Mouse (Mus musculus): Measurements from ENCODE around the gene Gm17617. TPM values are rescaled to one million over a fixed set of nuclear protein-coding genes. Genes with fewer than 3 reads are reported as not detected.

Gene Gm17617
- polyA plus RNA-seq, 1 experiment from 2014 or later: not detected

DNA sequence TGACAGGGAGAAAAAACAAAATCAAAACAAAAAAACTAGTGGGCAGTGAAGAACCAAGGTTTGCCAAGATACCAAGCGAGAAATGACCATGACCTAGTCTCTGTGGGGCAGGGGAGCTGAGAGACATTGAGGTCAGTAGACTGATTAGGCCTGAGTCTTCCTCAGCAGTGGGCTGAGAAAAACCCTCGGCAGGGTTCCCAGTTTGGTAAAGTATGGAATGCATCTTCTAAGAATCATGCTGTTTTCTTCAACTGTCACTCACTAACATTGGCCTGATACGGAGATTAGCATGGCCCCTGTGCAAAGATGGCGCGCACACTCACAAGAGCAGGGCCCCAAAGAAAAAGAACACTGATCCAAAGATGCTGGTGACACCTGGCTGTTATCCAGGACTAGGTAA lies 20.6 kb upstream of the Gm17617 start:
- Histone ChIP-seq H3K4me1 (ENCODE audit: control insufficient read depth, insufficient read depth, low read length) (0 out of 2 replicates have a peak, but pooled peaks cover 4% of the 10 kb centered on the region), H3K9ac (ENCODE audit: low read depth, low read length) (no peak overlapping the region), H3K4me2 (replicated peaks; ENCODE audit: low read depth, low read length) (peak overlapping the region; percentile 94), H3K4me3 (ENCODE audit: low read length) (peak overlapping the region; percentile 63; the same call in 1 of the 2 replicates), H3K27me3 (ENCODE audit: control insufficient read depth, insufficient read depth, low read length) (no peaks in the 10 kb centered on the region), H3K9me3 (ENCODE audit: control insufficient read depth, low read length) (no peaks in the 10 kb centered on the region), H3K36me3 (ENCODE audit: control insufficient read depth, insufficient read depth, low read length) (peaks cover 3% of the 10 kb centered on the region; the same call in 1 of the 2 replicates), H3K27ac (ENCODE audit: low read depth, low read length) (no peak overlapping the region; the same call in 1 of the 2 replicates)
- no peak for ATAC-seq (ENCODE audit: low FRiP score, low TSS enrichment)
- WGBS: 91% methylated on average over 5 of the region's 5 CpGs

DNA sequence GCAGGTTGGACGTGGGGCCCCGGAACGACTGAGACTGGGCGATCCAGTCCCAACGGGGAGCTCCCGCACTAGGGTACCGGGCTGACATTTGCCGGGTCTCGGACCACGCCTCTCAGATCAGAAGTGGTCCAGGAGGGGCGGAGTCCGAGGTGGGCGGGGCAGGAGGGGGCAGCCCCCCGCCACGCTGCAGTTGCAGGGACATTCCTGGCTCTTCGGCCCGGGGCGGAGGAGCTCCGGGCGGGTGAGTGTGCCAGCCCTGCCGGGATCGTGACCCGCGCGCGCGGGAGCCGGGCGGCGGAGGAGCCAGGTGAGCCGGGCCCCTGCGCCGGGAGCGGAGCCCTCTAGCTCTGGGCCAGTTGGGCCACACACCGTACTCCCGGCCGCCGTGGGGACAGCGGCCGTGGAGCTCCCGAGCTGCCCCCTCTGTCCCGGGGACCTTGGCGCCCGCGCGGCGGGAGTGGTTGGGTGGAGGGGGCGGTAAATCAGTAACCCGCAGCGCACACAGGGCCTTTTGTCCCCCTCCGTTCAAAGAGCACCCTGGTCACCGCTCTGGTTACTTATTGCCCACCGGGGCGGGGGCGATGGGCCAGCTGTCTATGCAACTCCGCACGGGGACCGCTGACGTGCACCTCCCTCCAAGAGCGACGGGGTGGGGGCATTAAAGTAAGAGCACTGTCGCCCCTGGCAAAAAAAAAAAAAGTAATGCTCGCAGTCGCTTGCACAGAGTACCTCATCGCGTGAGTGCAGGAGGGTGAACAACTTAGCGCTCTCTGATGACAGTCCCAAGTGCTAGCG lies 19.5 kb upstream of the Gm17617 start, which contains the start of gene Fgfr4:
Gene Fgfr4 (plus strand): TSS at position 20 of the 795 bp plus-strand sequence.
- no peaks in the 10 kb centered on the region for H3K27me3 ChIP-seq (ENCODE audit: control insufficient read depth, insufficient read depth, low read length)
- no peaks in the 10 kb centered on the region for H3K36me3 ChIP-seq (ENCODE audit: control insufficient read depth, insufficient read depth, low read length)
- peak within 1 kb of the TSS; percentile 94 for H3K4me2 ChIP-seq (replicated peaks; ENCODE audit: low read depth, low read length)
- peak; percentile 86 for ATAC-seq (ENCODE audit: low FRiP score, low TSS enrichment)
- no peaks in the 10 kb centered on the region for H3K9me3 ChIP-seq (ENCODE audit: control insufficient read depth, low read length)
- under 1% methylated on average over 67 of the region's 68 CpGs for WGBS
- H3K4me3 ChIP-seq (ENCODE audit: low read length): peak within 1 kb of the TSS; percentile 63
- 0 out of 2 replicates have a peak, but pooled peaks cover 4% of the 10 kb centered on the region for H3K4me1 ChIP-seq (ENCODE audit: control insufficient read depth, insufficient read depth, low read length)
- peak within 1 kb of the TSS; percentile 88 for H3K27ac ChIP-seq (ENCODE audit: low read depth, low read length)
- H3K9ac ChIP-seq (ENCODE audit: low read depth, low read length): peak within 1 kb of the TSS; percentile 74

GRCm38 (mm10) chr13:55140271-55140670 lies 6.9 kb upstream of the Gm17617 start:
- Histone ChIP-seq H3K9me3 (ENCODE audit: control insufficient read depth, low read length) (no peaks in the 10 kb centered on the region), H3K4me3 (ENCODE audit: low read length) (no peak overlapping the region), H3K4me2 (replicated peaks; ENCODE audit: low read depth, low read length) (no peak overlapping the region), H3K4me1 (ENCODE audit: control insufficient read depth, insufficient read depth, low read length) (no peaks in the 10 kb centered on the region), H3K9ac (ENCODE audit: low read depth, low read length) (no peak overlapping the region), H3K36me3 (ENCODE audit: control insufficient read depth, insufficient read depth, low read length) (no peaks in the 10 kb centered on the region), H3K27ac (ENCODE audit: low read depth, low read length) (no peak overlapping the region), H3K27me3 (ENCODE audit: control insufficient read depth, insufficient read depth, low read length) (no peaks in the 10 kb centered on the region)
- no peak for ATAC-seq (ENCODE audit: low FRiP score, low TSS enrichment)
- 83% methylated on average over 2 of the region's 2 CpGs for WGBS

GRCm38 (mm10) chr13:55135382-55135781 lies 2.0 kb upstream of the Gm17617 start:
- WGBS: 10% methylated on average over 5 of the region's 5 CpGs
- Histone ChIP-seq H3K9ac (ENCODE audit: low read depth, low read length) (no peak overlapping the region), H3K27me3 (ENCODE audit: control insufficient read depth, insufficient read depth, low read length) (no peaks in the 10 kb centered on the region), H3K27ac (ENCODE audit: low read depth, low read length) (no peak overlapping the region), H3K4me1 (ENCODE audit: control insufficient read depth, insufficient read depth, low read length) (no peaks in the 10 kb centered on the region), H3K36me3 (ENCODE audit: control insufficient read depth, insufficient read depth, low read length) (peaks cover 27% of the 10 kb centered on the region), H3K4me3 (ENCODE audit: low read length) (no peak overlapping the region), H3K9me3 (ENCODE audit: control insufficient read depth, low read length) (no peaks in the 10 kb centered on the region), H3K4me2 (replicated peaks; ENCODE audit: low read depth, low read length) (no peak overlapping the region)
- no peak for ATAC-seq (ENCODE audit: low FRiP score, low TSS enrichment)

DNA sequence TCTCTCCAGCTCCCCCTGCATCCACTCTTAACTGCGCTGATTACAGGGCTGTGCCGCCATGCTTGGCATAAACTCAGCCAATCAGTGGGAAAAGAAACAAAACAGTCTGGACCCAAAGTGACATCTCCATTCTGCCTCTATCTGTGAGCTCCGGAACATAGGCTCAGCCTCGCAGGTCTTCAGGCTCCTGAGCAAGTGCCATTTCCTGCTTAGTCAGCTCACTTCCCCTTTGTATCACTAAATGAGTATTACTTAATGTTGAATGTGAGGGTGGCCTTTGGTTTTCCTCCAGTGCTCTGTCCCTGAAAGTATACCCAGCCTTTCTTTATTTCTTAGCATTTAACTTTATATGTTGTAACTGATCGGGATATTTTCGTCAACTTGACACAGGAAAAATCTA lies 8.4 kb downstream of the Gm17617 start:
- Histone ChIP-seq H3K9ac (ENCODE audit: low read depth, low read length) (no peak overlapping the region), H3K27ac (ENCODE audit: low read depth, low read length) (no peak overlapping the region), H3K4me1 (ENCODE audit: control insufficient read depth, insufficient read depth, low read length) (no peaks in the 10 kb centered on the region), H3K4me3 (ENCODE audit: low read length) (no peak overlapping the region), H3K9me3 (ENCODE audit: control insufficient read depth, low read length) (no peaks in the 10 kb centered on the region), H3K36me3 (ENCODE audit: control insufficient read depth, insufficient read depth, low read length) (peaks cover 56% of the 10 kb centered on the region), H3K27me3 (ENCODE audit: control insufficient read depth, insufficient read depth, low read length) (no peaks in the 10 kb centered on the region), H3K4me2 (replicated peaks; ENCODE audit: low read depth, low read length) (no peak overlapping the region)
- 91% methylated on average over 6 of the region's 6 CpGs for WGBS
- no peak for ATAC-seq (ENCODE audit: low FRiP score, low TSS enrichment)

- H3K27me3 ChIP-seq (ENCODE audit: control insufficient read depth, insufficient read depth, low read length): no peaks in the 10 kb centered on the region
- no peak overlapping the region for H3K27ac ChIP-seq (ENCODE audit: low read depth, low read length)
- no peak for ATAC-seq (ENCODE audit: low FRiP score, low TSS enrichment)
- H3K36me3 ChIP-seq (ENCODE audit: control insufficient read depth, insufficient read depth, low read length): peaks cover 62% of the 10 kb centered on the region
- H3K4me1 ChIP-seq (ENCODE audit: control insufficient read depth, insufficient read depth, low read length): no peaks in the 10 kb centered on the region
- H3K9me3 ChIP-seq (ENCODE audit: control insufficient read depth, low read length): no peaks in the 10 kb centered on the region
- no peak overlapping the region for H3K4me2 ChIP-seq (replicated peaks; ENCODE audit: low read depth, low read length)
- H3K4me3 ChIP-seq (ENCODE audit: low read length): no peak overlapping the region
- 82% methylated on average over 6 of the region's 6 CpGs for WGBS
- H3K9ac ChIP-seq (ENCODE audit: low read depth, low read length): no peak overlapping the region
Measured at GRCm38 (mm10) chr13:55114375-55114774, 19.0 kb downstream of the Gm17617 start.

GRCm38 (mm10) chr13:55107694-55108093 lies 25.7 kb downstream of the Gm17617 start:
- Histone ChIP-seq H3K4me3 (ENCODE audit: low read length) (no peak overlapping the region), H3K27ac (ENCODE audit: low read depth, low read length) (no peak overlapping the region), H3K9me3 (ENCODE audit: control insufficient read depth, low read length) (no peaks in the 10 kb centered on the region), H3K36me3 (ENCODE audit: control insufficient read depth, insufficient read depth, low read length) (peaks cover 16% of the 10 kb centered on the region; the same call in 1 of the 2 replicates), H3K4me1 (ENCODE audit: control insufficient read depth, insufficient read depth, low read length) (peaks cover 7% of the 10 kb centered on the region; the same call in 1 of the 2 replicates), H3K4me2 (replicated peaks; ENCODE audit: low read depth, low read length) (no peak overlapping the region), H3K27me3 (ENCODE audit: control insufficient read depth, insufficient read depth, low read length) (no peaks in the 10 kb centered on the region), H3K9ac (ENCODE audit: low read depth, low read length) (no peak overlapping the region)
- WGBS: 90% methylated on average over 8 of the region's 8 CpGs
- ATAC-seq (ENCODE audit: low FRiP score, low TSS enrichment): no peak

GRCm38 (mm10) chr13:55107116-55107515 lies 26.2 kb downstream of the Gm17617 start:
- no peak overlapping the region for H3K27ac ChIP-seq (ENCODE audit: low read depth, low read length)
- no peak overlapping the region for H3K9ac ChIP-seq (ENCODE audit: low read depth, low read length)
- ATAC-seq (ENCODE audit: low FRiP score, low TSS enrichment): no peak
- H3K27me3 ChIP-seq (ENCODE audit: control insufficient read depth, insufficient read depth, low read length): no peaks in the 10 kb centered on the region
- H3K4me1 ChIP-seq (ENCODE audit: control insufficient read depth, insufficient read depth, low read length): peaks cover 7% of the 10 kb centered on the region; the same call in 1 of the 2 replicates
- no peaks in the 10 kb centered on the region for H3K9me3 ChIP-seq (ENCODE audit: control insufficient read depth, low read length)
- H3K4me3 ChIP-seq (ENCODE audit: low read length): no peak overlapping the region
- 89% methylated on average over 4 of the region's 4 CpGs for WGBS
- peaks cover 13% of the 10 kb centered on the region; the same call in 1 of the 2 replicates for H3K36me3 ChIP-seq (ENCODE audit: control insufficient read depth, insufficient read depth, low read length)
- no peak overlapping the region for H3K4me2 ChIP-seq (replicated peaks; ENCODE audit: low read depth, low read length)
